Mouse (Mus musculus): ENCODE results near the gene Kcnj6.

Kcnj6 gene

DNA sequence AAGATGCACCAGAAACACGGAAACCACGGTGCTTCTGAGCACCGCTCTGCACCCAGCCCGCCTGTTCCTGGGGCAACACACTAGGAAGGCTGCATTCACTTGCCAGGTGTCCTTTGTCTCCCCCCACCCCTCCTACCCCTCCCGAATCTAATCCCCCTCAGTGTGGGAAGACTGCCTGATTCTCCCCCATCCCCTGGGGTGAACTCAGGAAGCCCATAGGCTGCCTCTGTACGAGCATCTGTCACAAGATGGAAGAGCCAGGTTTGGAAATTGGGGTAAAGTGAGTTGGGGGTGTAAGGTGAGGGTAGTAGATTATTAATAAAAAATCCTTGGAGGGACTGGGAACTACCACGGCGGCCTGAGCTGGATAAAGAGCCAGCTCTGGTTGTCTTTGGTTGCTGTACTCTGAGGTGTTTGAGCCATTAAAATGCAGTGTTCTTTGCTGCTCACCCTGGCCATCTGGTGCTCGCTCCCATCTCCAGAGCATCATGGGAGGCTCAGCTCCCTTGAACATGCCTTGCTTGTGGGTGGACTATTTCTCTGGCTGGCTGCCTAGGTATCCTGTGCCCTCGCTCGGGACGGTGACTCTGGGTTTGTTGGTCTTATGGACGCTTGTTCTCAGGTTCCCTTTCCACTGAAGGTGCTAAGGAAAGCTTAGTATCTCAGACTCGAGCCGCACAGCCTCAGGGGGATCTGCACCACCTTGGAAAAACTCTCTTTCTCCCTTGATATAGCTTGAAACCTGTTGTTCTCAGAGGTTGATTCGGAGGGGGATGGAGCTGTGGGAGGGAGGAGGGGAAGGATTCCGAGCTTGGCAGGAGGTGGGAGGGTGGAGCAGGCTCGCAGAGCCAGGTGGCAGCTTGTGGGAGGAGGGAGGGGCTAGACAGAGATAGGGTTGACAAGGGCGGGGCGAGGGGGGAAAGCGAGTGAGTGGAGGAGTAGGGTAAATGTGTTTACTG lies 65.9 kb downstream of the Kcnj6 start:
- in situ Hi-C loops (cut with MseI, MboI) = no loop called here

GRCm38 (mm10) chr16:94925364-94925763 lies 72.1 kb downstream of the Kcnj6 start:
- in situ Hi-C loops (cut with MseI, MboI) = no loop called here

- in situ Hi-C loops (cut with MseI, MboI) = no loop called here
Observed at GRCm38 (mm10) chr16:94919177-94919576, 78.3 kb downstream of the Kcnj6 start.

DNA sequence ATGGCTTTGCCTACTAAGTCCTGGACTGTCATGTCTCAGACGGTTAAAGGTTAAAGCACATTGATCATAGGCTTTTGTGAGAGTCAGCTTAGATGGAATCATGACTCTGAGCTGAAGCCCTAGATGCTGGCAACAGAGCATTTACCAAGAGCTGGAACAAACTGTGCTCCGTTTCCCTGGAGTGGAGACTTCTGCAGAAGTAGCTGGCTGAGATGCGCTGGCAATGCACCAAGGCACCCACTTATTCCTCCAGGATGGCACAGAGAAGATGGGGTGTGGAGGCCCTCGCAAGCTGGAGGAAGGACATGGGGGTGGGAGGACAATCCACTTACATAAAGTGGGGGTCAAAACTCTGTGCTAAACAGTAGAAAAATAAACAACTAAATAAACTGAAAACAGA lies 91.5 kb downstream of the Kcnj6 start:
- in situ Hi-C loops (cut with MseI, MboI) = no loop called here

GRCm38 (mm10) chr16:94898832-94899231 lies 98.7 kb downstream of the Kcnj6 start:
- in situ Hi-C loops (cut with MseI, MboI) = no loop called here

GRCm38 (mm10) chr16:94892162-94892650 lies 105.3 kb downstream of the Kcnj6 start:
- in situ Hi-C loops (cut with MseI, MboI) = no loop called here

- in situ Hi-C loops (cut with MseI, MboI) = no loop called here
Observed at GRCm38 (mm10) chr16:94890581-94890980, 106.9 kb downstream of the Kcnj6 start.

DNA sequence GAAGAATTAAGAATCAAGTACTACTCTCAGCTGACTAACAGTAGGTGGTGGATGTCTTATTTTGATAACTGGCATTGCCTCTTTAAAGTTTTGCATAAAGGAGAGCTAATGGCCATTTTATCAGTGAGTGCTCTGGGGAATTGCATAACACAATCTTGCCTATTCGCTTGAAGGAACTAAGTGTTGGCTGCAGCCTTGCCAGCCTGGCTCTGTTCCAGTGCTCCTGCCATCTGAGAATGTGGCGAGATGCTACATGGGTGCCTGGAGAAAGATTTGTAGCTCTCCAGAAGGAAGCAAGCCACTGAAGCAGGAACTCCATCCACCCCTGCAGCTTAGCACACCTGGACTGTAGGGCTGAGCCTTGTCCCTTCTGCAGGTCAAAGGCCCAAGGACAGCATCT lies 107.4 kb downstream of the Kcnj6 start:
- in situ Hi-C loops (cut with MseI, MboI) = no loop called here

- in situ Hi-C loops (cut with MseI, MboI) = no loop called here
Observed at GRCm38 (mm10) chr16:94888554-94888953, 108.9 kb downstream of the Kcnj6 start.

GRCm38 (mm10) chr16:94886398-94886797 lies 111.1 kb downstream of the Kcnj6 start:
- in situ Hi-C loops (cut with MseI, MboI) = no loop called here

DNA sequence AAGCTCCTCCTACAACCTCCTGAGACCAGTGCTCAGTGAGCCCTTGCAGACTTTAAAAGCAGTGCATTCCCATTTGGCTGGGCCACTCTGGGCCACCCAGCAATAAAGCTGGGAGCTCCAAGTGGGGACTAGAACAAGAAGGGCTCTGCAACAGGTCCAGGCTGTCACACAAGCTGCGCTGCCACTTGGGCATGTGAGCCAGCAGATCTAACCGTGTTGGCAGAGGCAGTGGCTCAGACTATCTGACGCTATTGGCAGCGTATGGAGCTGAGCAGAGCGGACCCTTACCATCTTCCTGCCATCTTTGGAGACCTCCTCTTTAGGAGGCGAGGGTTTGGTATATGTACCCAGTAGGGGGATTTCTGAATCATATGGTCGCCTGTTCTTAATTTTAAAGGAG lies 112.4 kb downstream of the Kcnj6 start:
- in situ Hi-C loops (cut with MseI, MboI) = no loop called here

GRCm38 (mm10) chr16:94883909-94884308 lies 113.6 kb downstream of the Kcnj6 start:
- in situ Hi-C loops (cut with MseI, MboI) = no loop called here

GRCm38 (mm10) chr16:94883196-94883595 lies 114.3 kb downstream of the Kcnj6 start:
- in situ Hi-C loops (cut with MseI, MboI) = no loop called here

- in situ Hi-C loops (cut with MseI, MboI) = no loop called here
Observed at GRCm38 (mm10) chr16:94882111-94882510, 115.4 kb downstream of the Kcnj6 start.

- in situ Hi-C loops (cut with MseI, MboI) = no loop called here
Observed at GRCm38 (mm10) chr16:94872614-94873272, 124.8 kb downstream of the Kcnj6 start.

DNA sequence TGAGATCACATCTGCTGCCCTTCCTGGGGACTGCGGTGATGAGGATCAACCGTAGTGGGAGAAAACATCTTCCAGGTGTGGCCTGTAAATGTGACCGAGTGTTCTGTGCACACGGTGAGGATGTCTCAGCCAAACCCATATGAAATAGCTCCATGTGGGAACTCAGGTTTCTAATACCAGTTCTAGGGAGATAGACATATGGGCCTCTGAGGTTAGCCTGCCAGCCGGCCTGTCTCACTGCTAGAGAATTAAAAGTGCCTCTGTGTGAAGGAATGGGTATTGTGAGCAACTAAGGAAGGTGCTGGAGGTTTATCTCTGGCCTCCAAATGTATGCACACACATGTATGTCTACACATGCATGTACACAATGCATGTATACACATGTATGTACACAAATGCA lies 129.1 kb downstream of the Kcnj6 start:
- in situ Hi-C loops (cut with MseI, MboI) = no loop called here

GRCm38 (mm10) chr16:94866300-94866956 lies 131.1 kb downstream of the Kcnj6 start:
- in situ Hi-C loops (cut with MseI, MboI) = no loop called here

DNA sequence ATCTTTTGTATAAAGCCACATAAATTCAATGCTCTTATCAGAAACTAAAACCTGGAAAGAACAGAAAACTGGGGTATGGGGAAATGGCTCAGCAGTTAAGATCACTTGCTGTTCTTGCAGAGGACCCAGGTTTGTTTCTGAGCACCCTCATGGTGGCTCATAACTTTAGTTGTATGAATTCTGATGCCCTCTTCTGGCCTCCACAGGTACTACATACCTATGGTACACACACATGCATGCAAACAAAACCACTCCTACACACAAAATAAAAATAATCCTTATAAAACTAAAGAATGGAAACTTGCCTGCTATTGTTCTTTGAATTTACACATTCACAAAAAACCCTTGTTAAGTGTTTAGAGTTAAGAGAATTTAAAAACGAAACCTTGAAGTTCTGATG lies 131.7 kb downstream of the Kcnj6 start:
- in situ Hi-C loops (cut with MseI, MboI) = no loop called here

- in situ Hi-C loops (cut with MseI, MboI) = no loop called here
Observed at GRCm38 (mm10) chr16:94865101-94865500, 132.4 kb downstream of the Kcnj6 start.

DNA sequence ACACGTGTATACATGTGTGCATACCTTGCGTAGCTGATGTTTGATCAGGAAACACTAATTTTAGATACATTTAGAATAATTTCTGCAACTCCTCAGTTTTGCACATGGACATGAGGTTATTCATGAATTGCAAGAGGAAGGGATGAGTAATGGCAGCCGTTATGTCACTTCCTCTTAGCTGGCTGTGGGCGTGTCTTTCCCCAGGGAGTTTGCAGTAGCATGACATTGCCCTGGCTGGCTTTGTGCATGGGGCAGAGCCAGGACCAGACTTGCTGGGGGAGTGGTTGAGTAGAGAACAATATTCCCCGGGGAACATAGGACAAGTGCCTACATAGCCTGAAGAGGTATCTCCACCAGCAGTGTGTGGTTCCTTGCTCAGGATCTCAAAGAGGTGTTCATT lies 134.0 kb downstream of the Kcnj6 start:
- in situ Hi-C loops (cut with MseI, MboI) = no loop called here

DNA sequence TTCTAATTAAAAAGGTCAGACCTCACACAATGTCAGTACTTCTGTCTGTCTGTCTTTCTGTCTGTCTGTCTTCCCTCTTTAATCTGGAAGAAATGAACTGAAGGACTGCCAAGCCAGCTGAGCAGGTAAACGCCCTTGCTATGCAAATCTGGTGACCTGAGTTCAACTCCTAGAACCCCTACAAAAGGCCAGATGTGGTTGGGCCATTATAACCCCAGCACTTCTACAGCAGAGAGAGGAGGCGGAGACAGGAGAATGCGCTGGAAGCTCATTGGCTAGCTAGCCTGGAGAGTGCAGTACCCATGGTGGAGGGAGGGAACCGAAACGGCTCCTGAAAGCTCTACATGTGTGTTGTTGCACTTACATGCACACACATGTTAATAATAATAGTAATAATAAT lies 141.5 kb downstream of the Kcnj6 start:
- in situ Hi-C loops (cut with MseI, MboI) = no loop called here
